Mouse (Mus musculus) stomach, postnatal 0 days (tissue): ENCODE data around the gene Farp1.

Experiments used
- CTCF ChIP-seq: IDR thresholded peaks from 2 replicates; pipeline ENCODE4 v1.5.1; 2016; ENCODE audit warnings: antibody characterized with exemption, low read depth, mild to moderate bottlenecking, moderate library complexity
- EP300 ChIP-seq: optimal IDR thresholded peaks from 2 replicates; pipeline ENCODE3; 2016; ENCODE audit warnings: antibody characterized with exemption

GRCm38 (mm10) chr14:121100829-121101228, 65.8 kb downstream of the Farp1 start:
- no peak for TF ChIP-seq CTCF
- no peak for TF ChIP-seq EP300
